Mouse (Mus musculus) embryonic facial prominence, embryonic 12.5 days (tissue): ENCODE measurements around the gene Gm29666. TPM values are rescaled to one million over a fixed set of nuclear protein-coding genes. Genes with fewer than 3 reads are reported as not detected.
A peak's percentile ranks its signal among the peaks of the same experiment; 100 is the strongest.

Experiments
- microRNA-seq: library from miRNA; unstranded; fragments of <30 nt; microRNA quantifications from one replicate; pipeline ENCODE4, GENCODE M21; 2017
- polyA plus RNA-seq: library from polyadenylated mRNA; unstranded; fragments of >200 nt; fragmentation: Nextera tagmentation; extraction: Ambion mirVana; gene quantifications from 2 replicates; pipeline ENCODE4 v1.2.1, GENCODE M21; 2016

Gene Gm29666
- polyA plus RNA-seq, 1 experiment from 2014 or later: 0.95 TPM

Small RNAs within 50 kb of the gene (microRNA-seq; reads per million reads assigned to microRNA genes)
- 18.7 reads per million, percentile 33 among the genes with 10 or more reads in this experiment for gene Mir1249

Other genes starting within 250 kb of the Gm29666 start
- gene Arhgap8, start 200.0 kb downstream of the Gm29666 start, polyA plus RNA-seq: 3.9 and 4.1 TPM in 2 replicates
- 1.9 and 2.4 TPM in 2 replicates for gene Phf21b, start 64.0 kb downstream of the Gm29666 start, polyA plus RNA-seq
- gene Nup50, start 3.4 kb upstream of the Gm29666 start, polyA plus RNA-seq: 53.8 and 54.8 TPM in 2 replicates
- 10.7 and 12.3 TPM in 2 replicates for gene 5031439G07Rik, start 68.5 kb upstream of the Gm29666 start, polyA plus RNA-seq
- gene Upk3a, start 97.1 kb upstream of the Gm29666 start, polyA plus RNA-seq: 0.34 and 0.35 TPM in 2 replicates
- 24.2 and 24.5 TPM in 2 replicates for gene Fam118a, start 108.9 kb upstream of the Gm29666 start, polyA plus RNA-seq
- 0.22 and 0.31 TPM in 2 replicates for gene Smc1b, start 211.9 kb upstream of the Gm29666 start, polyA plus RNA-seq
- 0.98 and 1.0 TPM in 2 replicates for gene Ribc2, start 212.0 kb upstream of the Gm29666 start, polyA plus RNA-seq